Mouse (Mus musculus): ENCODE results near the gene Gdpd5. TPM values are rescaled to one million over a fixed set of nuclear protein-coding genes. Genes with fewer than 3 reads are reported as not detected.

Gdpd5 gene
- polyA plus RNA-seq, 1 experiment from 2014 or later: 2.1 TPM

DNA sequence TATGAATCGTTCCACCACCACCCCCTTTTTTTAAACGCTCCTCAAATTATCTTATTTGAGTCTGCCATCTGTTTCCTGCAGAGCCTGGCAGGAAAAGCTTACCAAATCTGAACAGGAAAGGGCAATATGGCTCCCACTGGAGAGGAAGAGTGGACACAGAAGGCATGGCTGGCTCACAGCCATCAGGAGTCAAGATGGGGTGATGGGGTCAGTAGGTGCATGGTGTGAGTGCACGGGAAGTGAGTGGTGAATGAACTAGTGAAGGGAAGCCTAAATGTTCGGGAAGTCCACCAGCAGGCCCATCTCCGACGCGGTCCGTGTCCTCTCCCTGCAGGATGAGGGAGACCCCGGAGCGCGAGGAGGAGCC is 86.7 kb downstream of the Gdpd5 start:
- ATAC-seq (ENCODE audit: insufficient read depth): peak; percentile 24; the same call in 1 of the 2 replicates
- Histone ChIP-seq H3K27me3 (peaks cover 57% of the 10 kb centered on the region), H3K4me2 (peak overlapping the region; percentile 80), H3K27ac (replicated peaks) (peak overlapping the region; percentile 72), H3K9ac (0 out of 2 replicates have a peak overlapping the region, but pooled peaks have one; percentile 25), H3K4me1 (replicated peaks) (peaks cover 35% of the 10 kb centered on the region), H3K9me3 (replicated peaks) (no peaks in the 10 kb centered on the region), H3K36me3 (replicated peaks) (peaks cover 1% of the 10 kb centered on the region), H3K4me3 (replicated peaks) (peak overlapping the region; percentile 57)
- WGBS (ENCODE audit: insufficient replicate concordance): 2% methylated on average over 9 of the region's 11 CpGs

DNA sequence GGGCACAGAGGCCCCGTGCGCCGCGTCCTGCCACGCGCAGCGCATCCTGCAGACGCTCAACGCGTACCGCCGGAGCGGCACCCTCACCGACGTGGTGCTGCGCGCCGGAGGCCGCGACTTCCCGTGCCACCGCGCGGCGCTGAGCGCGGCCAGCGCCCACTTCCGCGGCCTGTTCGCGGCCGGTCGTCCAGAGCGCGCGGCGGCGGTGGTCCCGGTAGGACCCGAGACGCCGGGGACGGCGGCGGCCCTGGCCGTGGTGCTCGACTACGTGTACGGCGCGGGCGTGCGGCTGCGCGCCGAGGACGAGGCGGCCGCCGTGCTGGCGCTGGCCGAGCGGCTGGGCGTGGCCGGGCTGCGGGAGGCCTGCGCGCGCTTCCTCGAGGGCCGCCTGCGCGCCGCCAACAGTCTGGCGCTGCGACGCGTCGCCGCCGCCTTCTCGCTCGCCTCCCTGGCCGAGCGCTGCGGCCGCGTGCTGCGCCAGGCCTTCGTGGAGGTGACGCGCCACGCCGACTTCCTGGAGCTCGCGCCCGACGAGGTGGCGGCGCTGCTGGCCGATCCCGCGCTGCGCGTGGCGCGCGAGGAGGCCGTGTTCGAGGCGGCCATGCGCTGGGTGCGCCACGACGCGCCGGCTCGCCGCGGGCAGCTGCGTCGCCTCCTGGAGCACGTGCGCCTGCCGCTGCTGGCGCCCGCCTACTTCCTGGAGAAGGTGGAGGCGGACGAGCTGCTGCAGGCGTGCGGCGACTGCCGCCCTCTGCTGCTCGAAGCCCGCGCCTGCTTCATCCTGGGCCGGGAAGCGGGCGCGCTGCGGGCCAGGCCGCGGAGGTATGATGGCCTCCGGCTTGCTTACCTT is 87.3 kb downstream of the Gdpd5 start:
- Histone ChIP-seq H3K27ac (replicated peaks) (peak overlapping the region; percentile 72), H3K36me3 (replicated peaks) (peaks cover 7% of the 10 kb centered on the region), H3K4me1 (replicated peaks) (peaks cover 35% of the 10 kb centered on the region), H3K27me3 (peaks cover 57% of the 10 kb centered on the region), H3K9me3 (replicated peaks) (no peaks in the 10 kb centered on the region), H3K4me3 (replicated peaks) (peak overlapping the region; percentile 57), H3K9ac (peak overlapping the region; percentile 25; the same call in 1 of the 2 replicates), H3K4me2 (peak overlapping the region; percentile 80)
- ATAC-seq (ENCODE audit: insufficient read depth): peak; percentile 60
- WGBS (ENCODE audit: insufficient replicate concordance): 1% methylated on average over 136 of the region's 145 CpGs

DNA sequence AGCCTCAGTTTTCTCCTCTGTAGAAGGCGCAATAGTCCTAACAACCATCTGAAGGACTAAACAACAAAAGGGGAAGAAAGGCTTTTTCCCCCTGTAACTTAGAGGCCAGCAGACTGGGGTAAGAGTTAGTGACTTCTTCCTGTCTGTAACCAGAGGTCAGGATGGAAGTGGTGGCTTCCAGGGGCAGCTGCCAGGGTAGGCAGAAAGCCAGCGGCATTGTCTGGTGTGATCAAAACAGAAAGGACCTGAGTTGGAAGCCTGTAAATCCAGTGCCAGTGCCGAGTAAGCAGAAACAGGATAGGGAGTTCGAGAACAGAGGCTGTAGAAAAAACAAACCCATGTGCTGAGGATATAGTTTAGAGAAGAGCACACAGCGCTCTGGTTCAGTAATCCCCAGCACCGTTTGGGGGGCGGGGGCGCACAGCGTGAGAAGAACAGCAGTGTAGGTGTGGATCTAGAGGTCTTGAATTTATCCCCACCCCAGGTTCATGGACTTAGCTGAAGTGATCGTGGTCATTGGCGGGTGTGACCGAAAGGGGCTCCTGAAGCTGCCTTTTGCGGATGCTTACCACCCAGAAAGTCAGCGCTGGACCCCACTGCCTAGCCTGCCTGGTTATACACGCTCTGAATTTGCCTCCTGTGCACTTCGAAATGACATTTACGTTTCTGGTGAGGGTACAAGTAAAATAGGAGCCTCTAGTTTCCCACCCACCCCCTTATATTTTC is 88.6 kb downstream of the Gdpd5 start:
- Histone ChIP-seq H3K9me3 (replicated peaks) (no peaks in the 10 kb centered on the region), H3K36me3 (replicated peaks) (peaks cover 14% of the 10 kb centered on the region), H3K27me3 (peaks cover 57% of the 10 kb centered on the region), H3K4me1 (replicated peaks) (peaks cover 48% of the 10 kb centered on the region), H3K27ac (replicated peaks) (peak overlapping the region; percentile 72; the same call in 1 of the 2 replicates), H3K9ac (no peak overlapping the region), H3K4me2 (no peak overlapping the region), H3K4me3 (replicated peaks) (no peak overlapping the region)
- no peak for ATAC-seq (ENCODE audit: insufficient read depth)
- 54% methylated on average over 17 of the region's 17 CpGs for WGBS (ENCODE audit: insufficient replicate concordance)

DNA sequence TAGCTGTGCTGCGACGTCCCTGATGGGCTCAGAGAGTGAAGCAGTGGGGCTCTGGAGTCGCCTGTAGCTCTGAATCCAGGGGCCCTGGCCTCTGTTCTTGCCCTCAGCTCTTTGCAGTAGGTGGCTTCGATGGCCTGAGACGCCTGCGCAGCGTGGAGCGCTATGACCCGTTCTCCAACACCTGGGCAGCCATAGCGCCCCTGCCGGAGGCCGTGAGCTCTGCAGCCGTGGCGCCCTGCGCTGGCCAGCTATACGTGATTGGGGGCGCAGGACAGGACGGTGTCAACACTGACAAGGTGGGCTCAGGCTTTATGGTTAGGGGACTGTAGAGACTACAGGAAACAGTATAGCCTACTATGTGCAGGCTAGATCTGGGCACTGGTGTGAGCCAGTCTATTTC is 90.4 kb downstream of the Gdpd5 start:
- Histone ChIP-seq H3K9me3 (replicated peaks) (no peaks in the 10 kb centered on the region), H3K36me3 (replicated peaks) (peaks cover 27% of the 10 kb centered on the region), H3K4me2 (no peak overlapping the region), H3K27ac (replicated peaks) (no peak overlapping the region), H3K4me3 (replicated peaks) (no peak overlapping the region), H3K27me3 (peaks cover 47% of the 10 kb centered on the region), H3K9ac (no peak overlapping the region), H3K4me1 (replicated peaks) (peaks cover 65% of the 10 kb centered on the region)
- no peak for ATAC-seq (ENCODE audit: insufficient read depth)
- WGBS (ENCODE audit: insufficient replicate concordance): 68% methylated on average over 18 of the region's 18 CpGs

DNA sequence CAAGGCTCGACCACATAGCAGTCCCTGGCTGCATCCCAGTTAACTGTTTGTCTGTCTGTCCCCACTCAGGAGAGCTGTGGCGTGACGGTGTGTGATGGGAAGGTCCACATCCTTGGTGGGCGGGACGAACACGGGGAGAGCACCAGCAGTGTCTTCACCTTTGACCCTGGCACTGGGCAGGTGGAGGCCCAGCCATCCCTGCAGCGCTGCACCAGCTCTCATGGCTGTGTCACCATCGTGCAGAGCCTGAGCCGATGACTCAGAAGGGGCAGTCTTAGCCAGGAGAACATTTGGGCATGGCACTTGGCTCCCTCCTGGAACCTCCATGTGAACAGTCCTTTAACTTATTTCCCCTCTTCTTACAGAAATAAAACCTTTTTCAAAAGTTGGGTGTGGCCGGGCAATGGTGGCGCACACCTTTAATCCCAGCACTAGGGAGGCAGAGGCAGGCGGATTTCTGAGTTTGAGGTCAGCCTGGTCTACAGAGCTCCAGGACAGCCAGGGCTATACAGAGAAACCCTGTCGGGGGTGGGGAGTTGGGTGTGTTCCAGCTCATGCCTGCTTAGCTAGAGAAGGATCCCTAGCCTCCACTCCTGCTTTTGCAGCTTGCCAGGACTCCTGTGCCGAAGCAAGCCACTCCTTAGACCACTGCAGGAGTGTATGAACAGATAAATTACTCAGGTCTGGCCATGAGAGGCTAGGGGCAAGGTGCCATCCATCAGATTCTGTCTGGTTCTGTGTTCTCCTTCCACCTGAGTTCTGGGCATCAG is 92.6 kb downstream of the Gdpd5 start:
- peaks cover 67% of the 10 kb centered on the region for H3K4me1 ChIP-seq (replicated peaks)
- H3K27ac ChIP-seq (replicated peaks): peak overlapping the region; percentile 64

DNA sequence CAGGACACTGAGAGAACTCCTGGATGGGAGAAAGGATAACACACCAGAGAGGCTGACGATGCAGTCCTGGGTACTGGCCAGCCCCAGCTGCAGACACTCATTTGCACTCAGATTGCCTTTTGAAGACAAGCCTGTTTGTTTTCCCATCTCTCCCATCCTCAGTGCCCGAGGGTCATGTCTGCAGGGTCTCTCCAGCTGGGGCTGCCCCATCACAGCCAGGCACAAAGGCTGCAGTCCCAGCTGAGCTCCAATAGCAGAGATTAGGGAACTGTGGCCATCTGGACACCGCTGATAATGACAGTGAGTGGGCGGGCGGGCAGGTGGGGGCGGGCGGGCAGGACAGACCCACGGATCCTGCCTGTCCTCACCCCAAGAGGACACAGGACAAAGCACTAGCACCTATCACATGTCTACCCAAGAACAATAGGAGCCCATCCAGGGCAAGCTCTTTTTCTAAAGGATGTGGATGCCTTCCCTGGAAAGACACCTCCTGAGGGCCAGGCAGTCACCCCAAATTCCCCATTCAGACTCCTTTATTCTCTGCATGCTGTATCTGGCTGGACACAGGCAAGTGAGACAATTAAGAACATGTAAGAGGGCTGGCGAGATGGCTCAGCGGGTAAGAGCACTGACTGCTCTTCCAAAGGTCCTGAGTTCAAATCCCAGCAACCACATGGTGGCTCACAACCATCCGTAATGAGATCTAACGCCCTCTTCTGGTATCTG is 93.8 kb downstream of the Gdpd5 start:
- Histone ChIP-seq H3K4me3 (replicated peaks) (no peak overlapping the region), H3K4me2 (peak overlapping the region; percentile 32), H3K27me3 (peaks cover 13% of the 10 kb centered on the region), H3K27ac (replicated peaks) (peak overlapping the region; percentile 64), H3K4me1 (replicated peaks) (peaks cover 68% of the 10 kb centered on the region), H3K9me3 (replicated peaks) (no peaks in the 10 kb centered on the region), H3K9ac (no peak overlapping the region), H3K36me3 (replicated peaks) (peaks cover 61% of the 10 kb centered on the region)
- WGBS (ENCODE audit: insufficient replicate concordance): 40% methylated on average over 12 of the region's 12 CpGs
- ATAC-seq (ENCODE audit: insufficient read depth): peak; percentile 75

More for the DNA sequence above, 92.6 kb downstream of the Gdpd5 start:
- Histone ChIP-seq H3K27me3 (peaks cover 25% of the 10 kb centered on the region), H3K4me2 (0 out of 2 replicates have a peak overlapping the region, but pooled peaks have one; percentile 32), H3K36me3 (replicated peaks) (peaks cover 49% of the 10 kb centered on the region), H3K4me3 (replicated peaks) (no peak overlapping the region), H3K9ac (no peak overlapping the region), H3K9me3 (replicated peaks) (no peaks in the 10 kb centered on the region)
- 70% methylated on average over 14 of the region's 14 CpGs for WGBS (ENCODE audit: insufficient replicate concordance)
- ATAC-seq (ENCODE audit: insufficient read depth): peak; percentile 33; the same call in 1 of the 2 replicates

DNA sequence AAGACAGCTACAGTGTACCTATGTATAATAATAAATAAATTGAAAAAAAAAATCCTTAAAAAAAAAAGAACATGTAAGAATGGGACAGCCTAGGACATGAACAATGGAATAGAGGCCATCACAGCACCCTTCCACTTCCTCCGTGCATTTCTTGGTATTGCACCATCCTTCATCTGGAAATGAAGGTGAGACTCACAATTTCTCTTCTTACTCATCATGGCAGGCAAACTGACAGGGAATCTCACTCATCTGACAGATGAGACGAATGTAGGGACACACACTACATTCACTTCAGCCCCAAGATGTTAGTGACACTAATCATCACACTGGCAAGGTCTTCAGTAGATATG is 94.3 kb downstream of the Gdpd5 start:
- Histone ChIP-seq H3K27ac (replicated peaks) (peak overlapping the region; percentile 4), H3K4me2 (peak overlapping the region; percentile 32; the same call in 1 of the 2 replicates)

DNA sequence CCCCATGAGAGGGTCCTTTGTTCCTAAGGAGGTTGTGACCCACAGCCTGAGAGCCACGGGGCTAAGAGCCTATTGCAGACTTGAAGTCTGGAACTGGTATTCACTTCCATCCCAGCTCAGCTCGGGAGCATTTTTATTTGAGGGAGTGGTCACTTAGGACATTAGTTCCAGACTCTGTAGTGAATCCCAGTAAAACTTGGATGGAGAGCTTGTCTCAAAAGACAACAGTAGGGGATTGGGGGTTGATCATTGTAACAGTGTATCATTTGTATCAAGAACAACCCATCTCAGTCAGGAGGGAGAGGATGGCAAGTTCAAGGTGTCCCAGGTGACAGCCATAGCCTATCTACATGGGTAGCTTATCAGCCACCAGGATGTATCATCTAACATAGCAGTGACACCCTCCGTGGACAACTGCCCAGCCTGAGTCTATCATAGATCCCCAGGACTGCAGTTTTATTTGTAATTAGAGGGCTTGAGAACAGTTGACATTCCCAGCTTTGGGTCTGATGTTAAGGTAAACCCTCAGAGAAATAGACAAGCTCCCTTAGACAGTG is 95.4 kb downstream of the Gdpd5 start:
- Histone ChIP-seq H3K4me3 (replicated peaks) (no peak overlapping the region), H3K9ac (no peak overlapping the region), H3K27me3 (no peaks in the 10 kb centered on the region), H3K36me3 (replicated peaks) (peaks cover 77% of the 10 kb centered on the region), H3K4me1 (replicated peaks) (peaks cover 79% of the 10 kb centered on the region), H3K27ac (replicated peaks) (0 out of 2 replicates have a peak overlapping the region, but pooled peaks have one; percentile 43), H3K4me2 (no peak overlapping the region), H3K9me3 (replicated peaks) (no peaks in the 10 kb centered on the region)
- 37% methylated on average over 3 of the region's 3 CpGs for WGBS (ENCODE audit: insufficient replicate concordance)
- ATAC-seq (ENCODE audit: insufficient read depth): no peak

More for the DNA sequence above, 94.3 kb downstream of the Gdpd5 start:
- Histone ChIP-seq H3K4me3 (replicated peaks) (no peak overlapping the region), H3K36me3 (replicated peaks) (peaks cover 66% of the 10 kb centered on the region), H3K4me1 (replicated peaks) (peaks cover 70% of the 10 kb centered on the region), H3K27me3 (peaks cover 8% of the 10 kb centered on the region; the same call in 1 of the 2 replicates), H3K9ac (no peak overlapping the region), H3K9me3 (replicated peaks) (no peaks in the 10 kb centered on the region)
- no peak for ATAC-seq (ENCODE audit: insufficient read depth)
- WGBS (ENCODE audit: insufficient replicate concordance): 58% methylated on average over 2 of the region's 2 CpGs

DNA sequence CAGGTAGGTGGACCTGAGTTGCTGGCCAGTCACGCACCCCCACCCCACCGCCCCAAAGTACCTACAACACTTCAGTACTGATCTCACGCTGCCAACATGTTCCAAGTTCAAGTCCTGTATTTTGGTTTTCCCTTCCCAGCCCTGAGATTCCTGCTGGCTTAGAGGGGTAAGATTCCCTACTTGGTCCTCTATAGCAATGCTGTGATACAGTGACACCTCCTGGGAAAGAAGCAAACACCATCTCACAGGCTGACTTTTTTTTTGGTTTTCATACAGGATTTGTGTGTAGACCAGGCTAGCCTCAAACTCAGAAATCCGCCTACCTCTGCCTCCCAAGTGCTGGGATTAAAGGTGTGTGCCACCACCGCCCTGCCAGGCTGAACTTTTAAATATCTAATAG is 96.0 kb downstream of the Gdpd5 start:
- peaks cover 83% of the 10 kb centered on the region for H3K36me3 ChIP-seq (replicated peaks)
- no peak overlapping the region for H3K4me3 ChIP-seq (replicated peaks)
- no peaks in the 10 kb centered on the region for H3K27me3 ChIP-seq
- H3K4me1 ChIP-seq (replicated peaks): peaks cover 83% of the 10 kb centered on the region
- H3K9me3 ChIP-seq (replicated peaks): no peaks in the 10 kb centered on the region
- no peak overlapping the region for H3K4me2 ChIP-seq
- ATAC-seq (ENCODE audit: insufficient read depth): no peak
- 79% methylated on average over 5 of the region's 5 CpGs for WGBS (ENCODE audit: insufficient replicate concordance)
- H3K27ac ChIP-seq (replicated peaks): no peak overlapping the region
- H3K9ac ChIP-seq: no peak overlapping the region

DNA sequence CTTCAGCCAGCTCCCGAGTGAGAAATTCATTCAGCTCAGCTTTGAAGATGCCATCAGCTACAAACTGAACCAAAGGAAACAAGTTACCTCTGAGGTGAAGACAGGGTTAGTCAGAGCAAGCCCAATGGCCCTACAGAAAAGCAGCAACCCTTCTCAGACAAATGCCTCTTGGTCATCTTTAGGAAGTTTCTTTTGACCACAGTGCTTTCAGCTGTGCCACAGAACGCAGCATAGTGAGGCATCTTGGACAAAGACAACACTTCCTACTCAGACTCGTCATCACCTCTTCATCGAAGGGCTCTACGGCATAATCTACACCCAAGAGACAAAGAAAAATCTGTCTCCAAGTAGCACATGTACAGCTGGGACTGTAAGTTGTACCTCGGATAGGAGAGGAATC is 101.4 kb downstream of the Gdpd5 start:
- H3K27me3 ChIP-seq: no peaks in the 10 kb centered on the region
- 0% methylated on average over 6 of the region's 6 CpGs for WGBS (ENCODE audit: insufficient replicate concordance)
- H3K4me2 ChIP-seq: peak overlapping the region; percentile 81
- peak overlapping the region; percentile 82 for H3K27ac ChIP-seq (replicated peaks)
- H3K9ac ChIP-seq: peak overlapping the region; percentile 78
- peak overlapping the region; percentile 77 for H3K4me3 ChIP-seq (replicated peaks)
- peaks cover 50% of the 10 kb centered on the region for H3K36me3 ChIP-seq (replicated peaks)
- ATAC-seq (ENCODE audit: insufficient read depth): no peak
- H3K4me1 ChIP-seq (replicated peaks): peaks cover 56% of the 10 kb centered on the region
- H3K9me3 ChIP-seq (replicated peaks): no peaks in the 10 kb centered on the region

All from liver, embryonic 15.5 days (tissue).